Mouse (Mus musculus) E14TG2a.4 (cell line): Measurements from ENCODE around the gene Acot7.

Source experiments
- CTCF ChIP-seq: conservative IDR thresholded peaks from 2 replicates; pipeline ENCODE4 v1.5.1; 2014; ENCODE audit warnings: low read length
- NANOG ChIP-seq: IDR thresholded peaks from 2 replicates; pipeline ENCODE4 v1.6.1; 2014; ENCODE audit warnings: borderline replicate concordance, low read length, mixed read lengths
- POU5F1 ChIP-seq: IDR thresholded peaks from 2 replicates; pipeline ENCODE4 v1.6.1; 2014; ENCODE audit warnings: low read length, borderline replicate concordance

DNA sequence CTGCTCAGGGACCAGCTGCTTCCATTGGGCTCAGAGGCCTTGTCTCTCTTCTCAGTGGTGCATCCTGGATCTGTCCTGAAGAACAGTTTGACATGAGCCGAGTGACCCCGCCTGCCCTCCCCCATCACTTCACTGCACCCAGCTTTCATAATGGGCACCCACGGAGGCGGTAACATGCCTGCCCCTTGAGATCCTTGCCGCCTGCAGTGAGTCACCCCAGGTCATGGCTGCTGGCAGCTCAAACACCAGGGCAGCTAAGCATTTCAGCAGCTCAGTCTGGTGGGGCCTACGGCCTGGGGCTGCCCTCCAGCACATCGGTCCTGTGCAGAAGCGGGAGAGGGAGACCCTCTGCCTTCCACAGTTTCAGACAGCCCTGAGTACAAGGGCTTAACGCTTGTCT lies 129.6 kb downstream of the Acot7 start:
- no peak for TF ChIP-seq CTCF
- TF ChIP-seq POU5F1, result no peak
- no peak for TF ChIP-seq NANOG
